Comparison of ENCODE assay signal across 21 mouse cellular contexts in the genomic region with DNA sequence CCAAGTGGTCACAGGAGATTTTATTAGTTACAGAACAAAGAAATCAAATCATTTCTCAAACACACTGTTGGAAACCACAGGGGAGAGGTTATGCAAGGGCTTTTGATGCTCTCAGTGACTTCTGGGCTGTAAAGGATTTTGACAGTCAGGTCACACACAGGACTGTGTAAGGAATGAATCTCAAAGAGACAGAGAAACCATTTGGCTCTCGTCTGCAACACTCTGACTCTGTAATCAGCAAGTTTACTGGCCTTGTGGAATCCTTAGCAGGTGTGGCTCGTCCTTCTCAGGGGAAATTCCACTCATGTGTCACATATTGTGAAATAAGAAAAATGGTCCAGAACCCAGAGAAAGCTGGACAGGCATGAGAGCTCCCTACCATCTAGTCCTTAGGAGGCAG. TPM values are rescaled to one million over a fixed set of nuclear protein-coding genes. Genes with fewer than 3 reads are reported as not detected.
DNase-seq lines count a peak whose midpoint lies in the region; ATAC-seq and TF ChIP-seq lines count a peak whose summit lies in the region.
"Had no signal": no experiment of that assay in that cellular context is flagged by ENCODE, and none has a peak within 500 bp of the region (broad histone marks: within the 10 kb centered on the region; RNA-seq: fewer than 3 reads in every experiment).

No protein-coding gene starts in this region.

- peak; percentile 34 for DNase-seq in liver, adult 2 months (ENCODE audit: extremely low read depth, low read depth, low spot score)
- DNase-seq in 3T3-L1 (ENCODE audit: low read depth, low spot score) (peak; percentile 42), Patski (ENCODE audit: low read depth, low spot score) (no peak)
- DNase-seq in lung, postnatal 0 days (ENCODE audit: low spot score) = peak; percentile 87
- DNase-seq in thymus, postnatal 0 days (ENCODE audit: low spot score) = no peak
- DNase-seq: adrenal gland, postnatal 14 days; cerebellum, adult 9-10 months; gastrocnemius, postnatal 25 days; heart, postnatal 36 days; kidney, adult 18-20 months; kidney, postnatal 4 days; right cerebral cortex, postnatal 4 days; thymus, postnatal 36 days had no signal

- POLR2A ChIA-PET in Patski (lab: Charles Lee) = interaction anchor here (1.5 kb wide), 1 partner anchor 18 kb away, joined by 3 read pairs; no protein-coding TSS in a partner anchor

- peaks cover 5% of the 10 kb centered on the region; the same call in 1 of the 2 replicates for H3K79me2 ChIP-seq in liver, adult 2 months (ENCODE audit: control insufficient read depth, insufficient read depth, low read length)

- H3K27me3 ChIP-seq in liver, adult 2 months (ENCODE audit: control insufficient read depth, insufficient read depth, low read length) = no peaks in the 10 kb centered on the region
- no peaks in the 10 kb centered on the region for H3K27me3 ChIP-seq in liver, embryonic 12.5 days (replicated peaks)
- no peaks in the 10 kb centered on the region for H3K27me3 ChIP-seq in Patski
- no peaks in the 10 kb centered on the region for H3K27me3 ChIP-seq in lung, postnatal 0 days (replicated peaks; ENCODE audit: insufficient read depth, low read length)
- H3K27me3 ChIP-seq: heart, embryonic 15.5 days; liver, embryonic 15.5 days; midbrain, embryonic 12.5 days; stomach, embryonic 15.5 days had no signal

- H3K4me2 ChIP-seq in liver, embryonic 12.5 days = no peak overlapping the region
- H3K4me2 ChIP-seq in lung, postnatal 0 days (replicated peaks; ENCODE audit: low read depth, low read length) = no peak overlapping the region
- H3K4me2 ChIP-seq: heart, embryonic 15.5 days; liver, embryonic 15.5 days; midbrain, embryonic 12.5 days; stomach, embryonic 15.5 days had no signal

- in situ Hi-C loops in Patski (cut with MboI; ENCODE audit: low pct_unique_long_range_greater_than_20kb) = no loop called here

- H3K9ac ChIP-seq in liver, adult 2 months (ENCODE audit: low read depth, low read length) = no peak overlapping the region
- no peak overlapping the region for H3K9ac ChIP-seq in liver, embryonic 12.5 days
- no peak overlapping the region for H3K9ac ChIP-seq in lung, postnatal 0 days (replicated peaks; ENCODE audit: low read depth)
- H3K9ac ChIP-seq: heart, embryonic 15.5 days; liver, embryonic 15.5 days; stomach, embryonic 15.5 days had no signal

- no peaks in the 10 kb centered on the region for H3K36me3 ChIP-seq in liver, adult 2 months (ENCODE audit: control insufficient read depth, insufficient read depth, low read length)
- no peaks in the 10 kb centered on the region for H3K36me3 ChIP-seq in liver, embryonic 12.5 days
- no peaks in the 10 kb centered on the region for H3K36me3 ChIP-seq in lung, postnatal 0 days (ENCODE audit: insufficient read depth, low read length)
- H3K36me3 ChIP-seq: heart, embryonic 15.5 days; liver, embryonic 15.5 days; midbrain, embryonic 12.5 days; stomach, embryonic 15.5 days had no signal

- H3K27ac ChIP-seq in liver, adult 2 months (replicated peaks; ENCODE audit: insufficient read depth, low read depth, low read length) = no peak overlapping the region
- H3K27ac ChIP-seq in liver, embryonic 12.5 days = no peak overlapping the region
- 0 out of 2 replicates have a peak overlapping the region, but pooled peaks have one; percentile 40 for H3K27ac ChIP-seq in lung, postnatal 0 days (ENCODE audit: low read length)
- H3K27ac ChIP-seq: heart, embryonic 15.5 days; liver, embryonic 15.5 days; midbrain, embryonic 12.5 days; stomach, embryonic 15.5 days had no signal

- no peak for TF ChIP-seq POLR2A in liver, adult 2 months (IDR thresholded peaks at IDR 0.05; ENCODE audit: extremely low read depth, insufficient read depth, low read length)

- no peak for ATAC-seq in liver, embryonic 12.5 days
- peak; percentile 51 for ATAC-seq in Patski
- peak; percentile 65 for ATAC-seq in lung, postnatal 0 days
- ATAC-seq in erythroid progenitor cell, adult 5-6 weeks (replicated peaks; ENCODE audit: low FRiP score, poor library complexity, severe bottlenecking) = no peak
- ATAC-seq: forebrain, embryonic 16.5 days; hindbrain, embryonic 16.5 days had no signal

- no peak overlapping the region for H3K4me3 ChIP-seq in liver, adult 2 months (ENCODE audit: insufficient read depth, low read depth, low read length)
- H3K4me3 ChIP-seq in liver, embryonic 12.5 days = no peak overlapping the region
- H3K4me3 ChIP-seq in lung, postnatal 0 days (ENCODE audit: low read depth, low read length) = no peak overlapping the region
- H3K4me3 ChIP-seq: heart, embryonic 15.5 days; liver, embryonic 15.5 days; midbrain, embryonic 12.5 days; stomach, embryonic 15.5 days had no signal

- peak; percentile 76 for TF ChIP-seq EP300 in lung, postnatal 0 days (IDR thresholded peaks at IDR 0.05)

- 14% methylated on average over 2 of the region's 2 CpGs for WGBS in liver, adult 2 months
- WGBS in liver, embryonic 12.5 days (ENCODE audit: insufficient replicate concordance) = 54% methylated on average over 2 of the region's 2 CpGs
- WGBS in lung, postnatal 0 days = 33% methylated on average over 2 of the region's 2 CpGs

- peaks cover 21% of the 10 kb centered on the region for H3K4me1 ChIP-seq in liver, adult 2 months (ENCODE audit: control insufficient read depth, insufficient read depth, low read length)
- peaks cover 31% of the 10 kb centered on the region for H3K4me1 ChIP-seq in liver, embryonic 12.5 days
- peaks cover 7% of the 10 kb centered on the region; the same call in 1 of the 2 replicates for H3K4me1 ChIP-seq in lung, postnatal 0 days (ENCODE audit: insufficient read depth, low read depth, low read length)

- H3K9me3 ChIP-seq in liver, embryonic 12.5 days (replicated peaks) = no peaks in the 10 kb centered on the region
- H3K9me3 ChIP-seq in lung, postnatal 0 days (ENCODE audit: low read length) = no peaks in the 10 kb centered on the region
- H3K9me3 ChIP-seq: heart, embryonic 15.5 days; liver, embryonic 15.5 days; midbrain, embryonic 12.5 days; stomach, embryonic 15.5 days had no signal

- TF ChIP-seq CTCF in liver, adult 2 months (IDR thresholded peaks at IDR 0.05; ENCODE audit: low read depth, low read length) = no peak
- no peak for TF ChIP-seq CTCF in Patski (IDR thresholded peaks at IDR 0.05)
- no peak for TF ChIP-seq CTCF in lung, postnatal 0 days (IDR thresholded peaks at IDR 0.05)

- CTCF ChIA-PET in Patski (lab: Charles Lee) = interaction anchor here (0.8 to 1.4 kb wide), 3 partner anchors 16 to 23 kb away, joined by 3 to 5 read pairs (median 4); a partner anchor contains a TSS

RNA-seq across cellular contexts. Expression of a gene that starts 4.9 kb away (rescaled TPM):
- total RNA-seq in liver, adult 2 months (2014; rRNA removed) = 6.6 and 7.4 TPM in 2 replicates
- 12.6 and 14.2 TPM in 2 replicates for polyA plus RNA-seq in liver, adult 2 months (2012; rRNA removed)
- 11.6 and 11.7 TPM in 2 replicates for polyA plus RNA-seq in liver, embryonic 12.5 days (2016; fragmentation: Nextera tagmentation; extraction: Ambion mirVana)
- polyA plus RNA-seq in Patski (2021) = 28.9 TPM
- polyA plus RNA-seq in lung, postnatal 0 days (2015; fragmentation: Nextera tagmentation; extraction: Ambion mirVana) = 23.1 and 25.8 TPM in 2 replicates
- total RNA-seq in erythroid progenitor cell, adult 5-6 weeks (2015; ENCODE audit: low replicate concordance) = 3.6 and 11.3 TPM in 2 replicates
- 0.77 and 2.7 TPM in 2 replicates for total RNA-seq in erythroid progenitor cell, adult 5-6 weeks (2017; ENCODE audit: low replicate concordance)
- 26.8 and 29.2 TPM in 2 replicates for polyA plus RNA-seq in thymus, postnatal 0 days (2015; fragmentation: Nextera tagmentation; extraction: Ambion mirVana)

RNA-seq across cellular contexts. Expression of a gene that starts 16.4 kb away (rescaled TPM):
- 12.8 and 14.8 TPM in 2 replicates for total RNA-seq in liver, adult 2 months (2014; rRNA removed)
- 9.0 and 9.3 TPM in 2 replicates for polyA plus RNA-seq in liver, adult 2 months (2012; rRNA removed)
- 58.2 and 58.8 TPM in 2 replicates for polyA plus RNA-seq in liver, embryonic 12.5 days (2016; fragmentation: Nextera tagmentation; extraction: Ambion mirVana)
- 66.6 TPM for polyA plus RNA-seq in Patski (2021)
- polyA plus RNA-seq in lung, postnatal 0 days (2015; fragmentation: Nextera tagmentation; extraction: Ambion mirVana) = 151 and 177 TPM in 2 replicates
- total RNA-seq in erythroid progenitor cell, adult 5-6 weeks (2015; ENCODE audit: low replicate concordance) = 4.3 and 10.1 TPM in 2 replicates
- total RNA-seq in erythroid progenitor cell, adult 5-6 weeks (2017; ENCODE audit: low replicate concordance) = 2.2 and 7.1 TPM in 2 replicates
- 82.7 and 87.1 TPM in 2 replicates for polyA plus RNA-seq in thymus, postnatal 0 days (2015; fragmentation: Nextera tagmentation; extraction: Ambion mirVana)

Comparison
In these comparisons a context has a peak if more than half of its experiments do, and no peak if none do; other contexts are left out.
1. DNase-seq: peak in liver, adult 2 months (single experiment), 3T3-L1 (single experiment) and lung, postnatal 0 days (single experiment); none in Patski (single experiment) and thymus, postnatal 0 days (single experiment).
2. ATAC-seq: peak in Patski (single experiment) and lung, postnatal 0 days (single experiment); none in liver, embryonic 12.5 days (single experiment) and erythroid progenitor cell, adult 5-6 weeks (single experiment).